Mouse (Mus musculus) thymus, postnatal 0 days (tissue): ENCODE results near the gene Phldb2. TPM values are rescaled to one million over a fixed set of nuclear protein-coding genes. Genes with fewer than 3 reads are reported as not detected.

Source experiments
- DNase-seq: peaks from one replicate; pipeline ENCODE4 v3.0.0-alpha.2; 2015; ENCODE audit warnings: low spot score
- polyA plus RNA-seq: library from polyadenylated mRNA; unstranded; fragments of >200 nt; fragmentation: Nextera tagmentation; extraction: Ambion mirVana; gene quantifications from 2 replicates; pipeline ENCODE4 v1.2.1, GENCODE M21; 2015

The Phldb2 gene
- polyA plus RNA-seq, 1 experiment from 2014 or later, result 2.6 TPM

DNA sequence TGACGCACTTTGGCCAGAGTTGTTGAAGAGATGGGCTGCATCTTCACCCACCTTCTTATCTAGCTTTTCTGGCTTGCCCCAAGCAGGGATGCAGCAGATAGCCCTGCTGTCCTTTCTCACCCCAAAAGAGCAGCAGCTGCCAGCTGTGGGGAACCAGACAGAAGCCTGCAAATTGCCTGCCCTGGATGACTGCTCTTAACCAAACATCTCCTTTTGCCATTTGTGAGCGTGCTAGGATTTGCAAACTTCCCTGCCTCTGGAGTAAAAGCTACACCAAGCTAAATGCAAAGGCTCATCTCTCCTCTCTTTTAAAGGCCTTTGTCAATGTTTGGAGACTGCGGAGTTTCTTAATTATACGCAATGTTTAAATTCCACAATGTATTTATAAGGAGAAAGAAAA is 111.0 kb downstream of the Phldb2 start:
- no peak for DNase-seq

DNA sequence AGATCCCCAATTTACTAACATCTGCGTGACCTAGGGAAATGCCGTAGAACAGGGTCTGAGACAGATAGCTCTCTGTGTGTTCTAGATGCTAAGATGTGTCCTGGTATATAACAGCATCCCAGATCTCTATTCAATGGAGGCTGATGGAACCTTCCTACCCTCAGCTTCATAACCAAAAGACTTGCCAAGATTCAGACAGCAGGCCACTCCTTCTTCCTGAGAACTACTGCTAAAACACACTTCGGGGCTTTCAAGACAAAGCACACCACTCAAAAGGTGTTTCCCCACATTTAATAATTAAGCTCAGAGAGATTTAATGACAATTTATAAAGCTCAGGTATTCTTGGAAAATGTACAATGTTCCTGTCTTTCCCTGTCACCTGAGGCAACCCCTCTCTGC is 111.6 kb downstream of the Phldb2 start:
- no peak for DNase-seq

DNA sequence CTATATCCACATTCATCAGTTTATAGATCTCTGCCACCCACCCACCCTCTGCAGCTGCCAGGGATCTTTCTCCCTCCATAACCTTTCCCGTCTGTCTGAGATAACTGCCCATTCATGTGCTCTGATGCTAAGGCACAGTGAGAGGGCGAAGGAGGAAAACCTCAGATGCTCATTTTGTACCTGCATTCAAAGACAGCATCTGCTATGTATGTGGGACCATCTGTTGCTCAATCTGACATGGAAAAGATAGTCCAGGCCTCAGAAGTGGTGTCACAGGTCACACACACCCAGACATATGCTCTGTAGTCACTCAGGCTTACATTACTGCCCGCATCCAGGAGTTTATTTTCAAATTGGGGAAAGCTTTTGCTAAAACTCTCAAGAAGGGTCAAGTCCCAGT is 112.4 kb downstream of the Phldb2 start:
- no peak for DNase-seq

DNA sequence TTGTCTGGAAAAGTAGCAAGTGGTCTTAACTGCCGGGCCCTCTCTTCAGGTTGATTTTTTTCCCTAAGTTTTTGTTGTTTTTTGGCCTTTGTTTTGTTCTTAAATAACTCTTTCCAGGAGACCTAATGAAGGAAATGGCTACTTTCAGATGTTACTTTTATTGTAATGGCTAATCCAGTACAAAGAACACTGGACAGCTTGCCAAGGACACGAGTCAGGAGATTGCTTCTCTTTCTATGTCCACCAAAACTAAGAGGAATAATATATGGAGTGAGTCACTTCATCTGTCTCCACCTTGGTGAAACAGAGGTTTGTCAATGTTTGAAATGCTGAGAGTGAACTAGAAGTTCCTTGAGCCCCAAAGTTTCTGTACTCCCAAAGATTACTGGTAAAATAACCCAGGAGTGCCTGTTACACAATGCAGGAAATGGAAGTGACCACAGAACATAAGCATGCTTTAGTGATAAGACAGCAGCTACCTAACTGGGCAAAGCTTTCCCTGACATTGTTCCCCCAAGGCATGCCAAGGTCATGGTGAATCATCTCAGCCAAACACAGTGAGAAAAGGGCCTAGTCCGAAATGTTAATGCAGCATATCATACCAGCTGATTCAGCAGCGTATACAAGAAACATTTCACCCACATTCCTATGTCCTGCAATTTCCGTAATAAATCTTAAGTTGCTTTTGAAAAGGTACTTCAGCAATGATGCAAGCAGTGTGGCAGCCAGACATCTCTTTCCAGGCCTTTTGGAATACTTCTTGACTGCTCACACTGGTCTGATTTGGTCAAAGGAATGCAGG is 115.7 kb downstream of the Phldb2 start:
- no peak for DNase-seq

DNA sequence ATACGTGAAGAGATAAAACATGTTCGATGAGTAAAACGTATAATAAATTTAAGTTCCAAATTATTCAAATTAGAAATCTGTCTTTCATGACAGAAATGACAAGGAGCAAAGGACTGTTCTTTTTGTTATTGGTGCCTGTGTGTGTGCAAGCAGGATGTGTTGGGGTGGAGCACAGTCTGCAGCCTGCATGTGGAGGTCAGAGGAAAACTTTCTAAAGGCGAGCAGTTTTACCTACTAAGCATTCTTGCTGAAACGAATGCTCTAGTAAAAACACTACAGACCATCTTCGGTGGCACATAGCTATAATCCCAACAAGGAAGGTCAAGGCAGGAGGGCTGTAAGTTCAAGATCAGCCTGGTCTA is 120.7 kb downstream of the Phldb2 start:
- DNase-seq, result no peak

DNA sequence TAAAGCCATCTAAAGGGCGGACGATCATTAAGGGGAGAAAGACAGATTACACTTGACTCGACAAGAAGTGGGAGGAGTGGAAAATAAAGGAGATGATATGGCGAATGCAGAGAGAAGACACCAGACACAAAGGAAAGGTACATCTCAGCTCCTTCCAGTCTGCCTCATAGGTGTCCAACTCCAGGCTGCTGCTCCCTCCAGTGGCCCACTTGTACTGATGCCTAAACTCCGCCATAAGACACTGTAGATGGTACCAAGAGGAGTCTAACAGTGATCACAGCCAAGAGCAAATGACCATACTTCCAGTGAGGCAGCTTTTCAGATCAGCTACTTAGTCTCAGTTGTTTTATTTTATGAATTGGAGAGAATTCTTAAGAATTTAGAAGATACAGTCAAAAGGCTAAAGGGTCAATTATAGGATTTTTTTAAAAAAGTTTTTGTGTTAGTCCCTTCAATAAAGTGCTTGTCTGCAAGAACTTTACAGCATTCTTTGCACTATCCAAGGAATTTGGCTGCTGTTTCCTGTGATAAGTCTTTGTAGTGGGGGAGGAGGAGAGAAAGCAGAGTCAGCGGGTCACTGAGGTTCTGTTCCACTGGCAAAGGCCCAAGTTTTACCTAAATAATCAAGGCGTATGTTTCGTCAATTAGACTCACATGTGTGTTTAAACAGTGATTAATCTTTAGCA is 121.2 kb downstream of the Phldb2 start:
- no peak for DNase-seq

DNA sequence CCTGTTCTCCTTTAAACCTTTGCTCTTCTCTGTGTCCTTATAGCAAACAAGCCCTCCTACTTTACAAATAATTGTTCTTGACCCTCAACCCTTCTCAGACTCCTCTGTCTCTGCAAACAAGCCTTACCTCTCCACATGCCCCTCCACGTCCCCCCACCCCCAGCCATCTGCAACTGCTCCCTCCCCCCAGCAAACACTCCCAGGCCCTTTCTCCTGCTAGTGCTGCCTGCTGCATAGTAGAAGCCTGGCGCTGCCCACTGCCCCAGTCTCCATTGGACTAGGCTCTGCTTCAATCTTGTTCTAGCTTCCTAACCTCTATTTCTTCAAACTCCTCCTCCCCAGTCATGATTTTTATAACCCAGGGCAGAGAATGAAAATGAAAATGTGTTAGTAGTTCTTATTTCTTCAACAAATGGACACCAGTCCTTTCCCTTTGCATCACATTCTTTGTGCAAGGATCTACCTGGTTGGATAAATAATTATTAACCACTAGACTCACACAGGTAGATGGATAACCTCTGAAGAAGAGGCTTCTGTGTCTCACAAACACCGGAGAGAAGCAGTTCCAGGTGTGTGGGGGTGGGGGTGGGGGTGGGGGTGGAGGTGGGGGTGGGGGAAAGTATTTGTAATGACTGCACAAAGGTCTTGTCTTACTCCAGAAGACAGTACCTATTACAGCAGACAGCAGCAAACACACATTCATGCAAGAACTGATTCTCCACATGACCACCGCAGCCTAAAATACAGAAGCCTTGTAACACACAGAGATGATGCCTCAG is 122.1 kb downstream of the Phldb2 start:
- DNase-seq, result no peak

DNA sequence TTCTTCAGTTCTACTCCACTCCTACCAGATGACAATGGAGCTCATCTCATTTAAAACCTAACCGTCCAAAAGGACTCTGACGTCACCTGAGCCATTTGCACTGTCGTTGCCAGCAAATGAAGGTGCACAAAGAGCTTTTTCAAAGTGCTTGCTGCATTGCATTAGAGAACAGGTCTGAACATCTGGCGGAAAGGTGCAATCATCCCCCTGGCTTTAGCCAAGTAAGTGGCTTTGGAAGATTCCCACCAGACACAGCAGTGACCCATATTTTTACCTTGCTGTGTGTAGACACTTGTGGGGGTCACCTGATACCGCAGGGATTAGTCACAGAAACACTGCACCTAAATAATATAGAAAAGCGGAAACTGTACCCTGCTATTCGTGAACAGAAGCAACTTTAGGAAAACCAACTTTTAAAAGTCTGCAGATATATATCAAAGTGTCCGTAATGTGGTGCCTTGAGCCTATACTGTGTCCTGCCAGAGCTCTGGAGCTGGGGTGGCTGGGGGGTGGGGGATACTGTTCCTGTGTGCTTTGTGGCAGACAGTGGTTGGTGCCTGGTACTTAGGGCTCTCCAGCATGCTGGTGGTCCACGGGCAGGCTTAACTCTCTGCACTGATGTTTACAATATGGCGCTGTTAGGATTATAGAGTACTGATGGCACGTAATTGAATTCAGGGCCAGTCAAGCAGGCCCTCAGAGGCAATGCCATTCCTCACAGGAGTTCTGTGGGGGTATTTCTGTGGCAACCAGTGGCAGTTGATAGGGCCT is 123.1 kb downstream of the Phldb2 start:
- no peak for DNase-seq

DNA sequence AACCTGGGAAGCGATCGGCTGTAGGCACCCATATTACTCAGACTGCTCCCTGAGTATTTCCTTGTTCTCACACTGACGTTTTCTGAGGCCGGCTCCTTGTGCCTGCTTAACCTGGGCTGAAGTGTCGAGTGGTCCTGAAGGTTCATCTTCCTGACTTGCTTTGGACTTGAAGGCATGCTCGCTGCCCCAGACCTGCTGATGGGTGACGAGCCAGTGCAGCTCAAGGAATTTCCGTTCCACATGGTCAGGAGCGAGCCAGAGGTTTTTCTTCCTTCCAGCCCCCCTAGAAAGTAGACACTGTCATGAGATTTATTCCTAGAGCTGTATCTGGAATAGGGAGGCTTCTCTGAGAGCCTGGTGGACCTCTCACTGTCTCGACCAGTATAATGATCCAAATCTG is 128.1 kb downstream of the Phldb2 start:
- no peak for DNase-seq

DNA sequence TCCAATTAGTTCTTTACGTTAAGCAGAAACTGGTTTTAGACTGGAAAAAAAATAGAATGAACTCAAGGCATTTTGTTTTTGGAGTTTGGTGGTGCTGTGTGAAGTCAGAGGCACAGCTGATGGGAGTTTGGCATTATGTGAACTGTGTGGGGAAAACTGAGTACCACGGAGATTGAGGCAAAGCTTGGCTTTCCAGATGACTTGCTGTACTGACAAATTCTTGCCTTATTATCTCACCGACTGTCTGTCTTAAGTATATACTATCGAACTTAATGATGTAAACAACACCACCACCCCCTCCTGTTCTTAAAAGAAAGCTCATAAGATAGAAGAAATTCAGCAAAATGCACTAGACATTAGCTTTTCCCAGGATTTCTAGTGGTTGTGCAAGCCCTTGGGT is 129.4 kb downstream of the Phldb2 start:
- no peak for DNase-seq

DNA sequence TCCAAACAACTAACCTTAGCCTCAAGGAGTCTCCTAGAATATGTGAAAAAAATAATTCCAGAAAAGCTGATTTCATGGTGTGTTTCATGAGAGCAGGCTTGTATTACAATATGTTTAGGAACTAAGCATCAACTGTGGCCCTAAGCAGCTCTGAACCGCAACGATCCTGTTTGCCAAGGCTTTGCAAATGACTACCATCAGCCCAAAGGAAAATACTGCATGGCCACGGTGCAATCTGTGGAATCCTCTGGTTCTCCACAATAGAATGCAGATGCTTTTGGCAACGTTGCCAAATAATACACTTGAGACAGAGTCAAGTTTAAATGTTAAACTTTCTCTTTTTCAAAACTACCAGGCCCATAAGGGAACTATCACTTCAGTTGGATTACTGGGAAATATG is 133.5 kb downstream of the Phldb2 start:
- DNase-seq, result no peak

DNA sequence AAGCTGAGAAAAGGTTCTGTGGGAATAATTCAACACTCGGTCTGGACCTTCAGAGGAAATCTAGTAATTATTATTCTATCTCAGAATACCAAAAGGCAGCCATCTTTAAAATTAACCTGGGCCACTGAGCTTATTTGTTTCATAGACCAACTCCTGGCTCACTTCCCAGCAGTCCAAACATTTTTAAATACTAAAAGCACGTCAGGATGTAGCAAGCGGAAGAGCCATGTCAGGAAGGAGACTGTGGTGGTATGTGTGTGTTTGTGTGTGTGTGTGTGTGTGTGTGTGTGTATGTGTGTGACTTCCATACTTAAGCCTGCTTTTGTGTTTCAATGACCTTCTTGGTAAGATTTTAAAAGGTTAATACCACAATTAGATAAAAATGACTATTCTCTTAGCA is 135.6 kb downstream of the Phldb2 start:
- DNase-seq, result no peak

DNA sequence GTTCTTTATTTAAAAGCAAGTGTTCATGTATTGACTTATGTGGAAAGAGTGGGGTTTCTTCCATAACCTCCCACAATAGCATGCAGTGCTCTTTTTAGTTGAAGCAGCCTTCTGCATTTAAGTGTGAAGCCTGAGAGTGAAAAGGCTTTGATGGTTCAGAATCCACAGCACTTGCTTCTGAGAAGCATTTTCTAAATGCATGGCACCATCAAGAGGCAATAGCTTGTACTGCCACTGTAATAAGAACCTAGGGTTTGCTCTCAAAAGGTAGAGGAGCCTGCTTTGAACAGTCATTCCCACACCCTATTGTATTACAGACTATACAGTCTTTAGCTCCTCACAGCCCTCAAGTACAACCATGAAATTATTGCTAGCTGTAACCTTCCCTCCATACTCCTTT is 136.7 kb downstream of the Phldb2 start:
- DNase-seq, result no peak

DNA sequence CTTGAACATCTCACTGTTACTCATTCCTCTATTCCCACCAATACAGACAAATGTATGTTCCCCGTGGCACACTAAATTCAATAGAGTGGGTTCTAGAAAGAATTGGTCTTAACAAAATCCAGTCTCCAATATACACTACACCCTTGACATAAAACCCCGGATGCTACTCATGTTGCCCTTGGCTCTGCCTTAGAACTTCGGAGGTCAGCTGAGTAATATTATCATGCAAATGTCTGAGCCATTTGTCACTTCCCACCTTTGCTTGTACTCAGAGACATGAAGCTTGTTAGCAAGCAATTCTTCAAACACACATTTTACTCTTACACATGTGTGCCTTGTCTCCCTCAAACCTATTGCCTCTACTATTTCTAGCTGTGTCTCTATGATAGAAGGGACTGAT is 138.8 kb downstream of the Phldb2 start:
- no peak for DNase-seq

DNA sequence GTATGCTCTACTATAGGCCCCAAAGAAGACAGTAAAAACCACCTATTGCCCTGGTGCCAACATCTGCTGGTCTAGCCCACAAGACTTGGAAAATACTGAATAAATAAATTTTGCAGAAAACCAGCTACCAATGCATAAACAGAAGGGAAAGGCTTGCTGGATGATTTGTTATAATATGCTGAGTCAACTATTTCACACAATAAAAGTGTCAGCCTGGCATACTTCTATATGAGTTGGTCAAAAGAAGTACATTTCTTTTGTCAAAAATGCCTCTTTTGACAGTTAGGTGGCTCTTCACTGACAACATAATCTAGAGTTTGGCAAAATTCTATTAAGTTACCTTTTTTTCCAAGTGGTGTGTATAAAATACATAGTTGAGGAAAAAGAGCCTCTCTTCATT is 141.6 kb downstream of the Phldb2 start:
- no peak for DNase-seq

DNA sequence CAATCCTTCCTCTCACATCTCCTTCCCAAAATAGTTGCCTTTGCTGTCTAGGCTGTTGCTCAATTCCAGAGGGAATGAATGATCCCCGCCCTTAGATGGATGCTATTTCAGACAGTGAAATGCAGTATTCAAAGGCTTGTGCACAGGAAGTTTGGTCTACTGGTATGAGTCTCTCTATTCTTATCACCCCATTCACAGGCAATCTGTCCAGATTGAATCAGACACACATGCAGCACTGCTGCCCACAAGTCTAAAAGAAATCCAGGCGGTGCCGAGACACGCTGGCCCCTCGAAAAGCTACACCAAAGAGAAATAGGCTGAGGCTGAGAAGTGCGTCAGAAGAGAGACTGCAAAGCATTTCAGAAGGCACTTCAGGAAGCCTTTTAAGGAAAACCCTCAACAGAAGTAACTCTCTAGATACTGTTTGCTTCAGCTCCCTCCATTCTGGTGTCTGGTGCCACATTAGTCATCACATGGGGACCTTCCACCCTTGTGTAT is 142.5 kb downstream of the Phldb2 start:
- DNase-seq, result no peak

DNA sequence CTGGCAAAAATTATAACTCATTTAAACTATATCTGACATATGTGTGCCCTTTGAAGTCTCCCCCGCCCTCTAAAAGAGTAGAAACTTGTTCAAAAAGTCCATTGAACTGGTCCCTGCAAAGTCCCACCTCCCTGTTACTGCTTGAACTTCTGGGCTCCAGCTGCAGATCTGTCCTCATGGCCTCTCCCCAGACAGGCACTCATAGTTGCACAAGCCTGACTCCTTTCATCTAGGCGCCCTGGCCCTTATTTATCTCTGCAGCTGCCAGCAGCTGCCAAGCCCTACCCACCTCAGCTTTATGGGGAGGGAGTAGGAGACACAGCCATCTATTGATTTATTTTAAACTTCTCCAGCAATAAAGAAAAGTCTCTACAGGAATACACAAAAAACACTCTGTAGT is 143.2 kb downstream of the Phldb2 start:
- DNase-seq, result peak; percentile 69

DNA sequence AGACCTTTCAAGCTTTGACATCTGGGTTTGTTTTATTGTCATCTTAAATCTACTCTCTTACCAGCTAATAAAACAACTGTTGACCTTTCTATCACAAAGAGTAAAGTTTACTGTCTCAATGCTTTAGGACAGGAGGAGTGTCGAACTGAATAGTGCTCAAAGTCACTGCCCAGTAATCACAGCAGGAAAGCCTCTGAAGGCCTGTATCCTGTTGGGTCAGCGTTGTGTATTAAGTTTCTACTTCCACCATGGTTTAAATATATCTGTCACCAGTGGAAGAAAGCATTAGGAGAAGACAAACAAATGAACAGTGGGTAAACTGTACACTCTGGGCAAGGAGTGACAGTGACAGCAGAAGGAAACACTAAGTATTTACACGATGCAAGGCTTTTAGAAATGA is 148.7 kb downstream of the Phldb2 start:
- DNase-seq, result no peak

DNA sequence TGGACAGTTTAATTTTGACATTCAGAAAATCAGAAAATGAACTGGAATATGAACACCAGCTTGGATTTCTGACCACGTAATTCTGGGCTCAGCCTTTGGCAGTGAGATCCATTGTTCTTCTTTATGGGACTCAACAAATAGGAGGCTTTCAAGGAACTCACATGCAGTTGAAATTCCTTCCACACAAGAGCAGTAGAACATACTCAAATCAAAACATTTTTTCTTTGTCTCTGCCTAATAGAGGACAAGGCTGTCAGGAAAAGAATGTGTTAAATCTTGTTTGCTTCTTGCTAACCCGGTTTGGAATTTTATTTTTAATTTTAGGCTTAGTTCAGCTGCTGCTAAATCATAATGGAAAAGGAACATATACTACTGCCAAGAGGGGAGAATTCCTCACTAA is 153.0 kb downstream of the Phldb2 start:
- no peak for DNase-seq

DNA sequence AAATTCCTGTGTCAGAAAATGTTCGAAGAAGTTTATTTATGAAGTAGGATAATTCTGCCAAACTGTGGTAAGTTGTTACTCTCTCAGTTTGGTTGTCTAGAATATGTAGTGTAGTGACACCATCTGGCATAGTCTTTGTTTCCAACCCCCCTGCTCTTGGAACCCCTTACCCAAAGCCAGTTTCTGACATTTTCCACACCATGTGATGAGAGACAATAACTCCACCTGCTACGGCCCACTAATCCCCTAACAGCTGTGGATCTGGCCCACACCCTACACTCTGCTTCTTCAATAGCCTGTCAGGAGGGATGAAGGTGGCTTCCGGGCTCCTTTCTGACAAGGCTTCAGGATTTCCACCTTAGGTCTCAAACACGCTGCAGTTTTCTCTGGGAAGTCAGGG is 154.2 kb downstream of the Phldb2 start:
- no peak for DNase-seq

DNA sequence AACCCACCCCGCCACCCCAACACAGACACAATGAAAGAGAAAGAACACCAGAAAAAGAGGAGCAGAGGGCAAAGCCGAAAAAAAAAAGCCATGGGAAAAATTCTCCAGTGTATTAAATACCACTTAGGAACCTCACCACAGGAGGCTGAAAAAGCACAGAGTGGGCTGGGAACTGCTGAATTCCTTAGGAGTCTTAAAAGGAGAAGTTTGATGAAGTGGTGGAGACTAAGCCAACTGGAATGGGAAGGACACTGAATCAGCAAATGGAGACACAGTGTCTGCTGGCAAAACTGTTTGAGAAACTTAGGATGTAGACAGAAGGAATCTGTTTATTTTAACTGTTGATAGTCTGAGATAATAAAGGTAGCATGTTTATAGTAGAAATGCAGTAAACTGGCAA is 154.8 kb downstream of the Phldb2 start:
- DNase-seq, result no peak

DNA sequence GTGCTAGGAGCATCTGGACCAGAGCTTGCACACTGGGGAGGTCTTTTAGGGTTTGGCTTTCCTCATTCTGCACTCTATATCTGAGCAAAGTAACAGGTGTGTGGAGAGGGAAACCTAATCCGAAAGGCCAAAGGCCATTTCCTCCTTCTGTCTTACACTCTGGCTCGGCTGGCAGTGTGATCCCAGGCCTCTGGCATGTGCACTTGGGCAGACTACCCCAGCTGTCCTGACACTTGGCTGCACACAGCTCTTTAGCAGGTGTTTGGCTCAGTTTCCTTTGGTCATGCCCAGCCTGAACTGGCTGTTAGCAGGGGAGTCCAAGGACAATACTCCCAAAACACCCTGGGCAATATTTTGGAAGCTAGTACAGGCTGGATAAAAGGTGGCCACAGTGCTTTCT is 156.6 kb downstream of the Phldb2 start:
- DNase-seq, result no peak
